Mouse (Mus musculus): ENCODE results near the gene Trim30d. TPM values are rescaled to one million over a fixed set of nuclear protein-coding genes. Genes with fewer than 3 reads are reported as not detected.

The Trim30d gene
- total and polyA plus RNA-seq, 3 experiments, result 0.37 to 0.75 (median 0.62) TPM

- peak; percentile 40 to 48 for DNase-seq
- WGBS, result 40% methylated on average over 3 of the region's 3 CpGs
- intact Hi-C loops (cut with DNase I), result no loop called here
- H3K4me3 ChIP-seq, result peak within 1 kb of the TSS; percentile 12; the same call in 1 of the 2 replicates
- TF ChIP-seq CTCF (IDR thresholded peaks at IDR 0.05), result peak; percentile 67
- TF ChIP-seq EP300 (IDR thresholded peaks at IDR 0.05; ENCODE audit: insufficient read depth, low read depth, low read length), result no peak
- TF ChIP-seq POLR2A (IDR thresholded peaks at IDR 0.05; ENCODE audit: insufficient read depth, low read depth, low read length), result peak; percentile 46; the same call in 1 of the 2 replicates
- peak within 1 kb of the TSS; percentile 66 for H3K27ac ChIP-seq
- H3K4me1 ChIP-seq (ENCODE audit: control insufficient read depth, insufficient read depth, low read length), result peaks cover 2% of the 10 kb centered on the region; the same call in 1 of the 2 replicates
- no peaks in the 10 kb centered on the region for H3K27me3 ChIP-seq (ENCODE audit: control insufficient read depth, insufficient read depth, low read length)
- peak within 1 kb of the TSS; percentile 54 for H3K9ac ChIP-seq (ENCODE audit: low read depth, low read length)
- H3K79me2 ChIP-seq (replicated peaks; ENCODE audit: control insufficient read depth, insufficient read depth, low read length), result no peaks in the 10 kb centered on the region
- H3K36me3 ChIP-seq (ENCODE audit: control insufficient read depth, insufficient read depth, low read length), result no peaks in the 10 kb centered on the region
Measured at GRCm38 (mm10) chr7:104465065-104465744, 42.4 kb downstream of the Trim30d start, which contains the start of gene Trim30a. Gene Trim30a, minus strand, starts transcription at chr7:104465193.

- peaks cover 3% of the 10 kb centered on the region; the same call in 1 of the 2 replicates for H3K36me3 ChIP-seq (ENCODE audit: control insufficient read depth, insufficient read depth, low read length)
- peak overlapping the region; percentile 76 for H3K27ac ChIP-seq
- peak overlapping the region; percentile 38 for H3K4me3 ChIP-seq
- TF ChIP-seq POLR2A (IDR thresholded peaks at IDR 0.05; ENCODE audit: insufficient read depth, low read depth, low read length) (peak; percentile 75), EP300 (IDR thresholded peaks at IDR 0.05; ENCODE audit: insufficient read depth, low read depth, low read length) (peak; percentile 79; the same call in 1 of the 2 replicates), CTCF (IDR thresholded peaks at IDR 0.05) (peak; percentile 69)
- 17% methylated on average over 2 of the region's 2 CpGs for WGBS
- H3K79me2 ChIP-seq (replicated peaks; ENCODE audit: control insufficient read depth, insufficient read depth, low read length), result no peaks in the 10 kb centered on the region
- peak overlapping the region; percentile 57; the same call in 1 of the 2 replicates for H3K9ac ChIP-seq (ENCODE audit: low read depth, low read length)
- peaks cover 10% of the 10 kb centered on the region for H3K4me1 ChIP-seq (ENCODE audit: control insufficient read depth, insufficient read depth, low read length)
- H3K27me3 ChIP-seq (ENCODE audit: control insufficient read depth, insufficient read depth, low read length), result no peaks in the 10 kb centered on the region
- peak; percentile 40 to 57 for DNase-seq
- intact Hi-C loops (cut with DNase I), result loop anchor here (10.0 kb wide), 1 partner anchor 241 kb away; no protein-coding TSS in a partner anchor
Measured at GRCm38 (mm10) chr7:104445961-104446645, 61.5 kb downstream of the Trim30d start.

Other genes starting within 250 kb of the Trim30d start
- 1 to 10 TPM; 2.1 TPM for gene Trim5, start 219.8 kb downstream of the Trim30d start, total RNA-seq (2021)
- 0.41 and 0.50 TPM in 2 replicates for gene Trim5, start 219.8 kb downstream of the Trim30d start, polyA plus RNA-seq (2012; rRNA removed)
- 1 to 10 TPM; 5.8 to 6.3 TPM for gene Trim12a, start 192.4 kb downstream of the Trim30d start, total RNA-seq (2021)
- gene Trim12a, start 192.4 kb downstream of the Trim30d start, polyA plus RNA-seq (2012; rRNA removed), result 2.9 and 4.0 TPM in 2 replicates
- under 1 TPM in 1 of 2 experiments, not detected in 1; 0.39 TPM for gene Trim34b, start 178.4 kb downstream of the Trim30d start, total RNA-seq (2021)
- 2.2 and 3.5 TPM in 2 replicates for gene Trim34b, start 178.4 kb downstream of the Trim30d start, polyA plus RNA-seq (2012; rRNA removed)
- gene Trim12c, start 154.5 kb downstream of the Trim30d start, total RNA-seq (2021), result 1 to 10 TPM; 4.1 to 5.5 TPM
- 2.6 and 4.2 TPM in 2 replicates for gene Trim12c, start 154.5 kb downstream of the Trim30d start, polyA plus RNA-seq (2012; rRNA removed)
- gene Trim30b, start 138.0 kb downstream of the Trim30d start, total RNA-seq (2021), result under 1 TPM; 0.14 to 0.23 TPM
- 0.21 and 0.23 TPM in 2 replicates for gene Trim30b, start 138.0 kb downstream of the Trim30d start, polyA plus RNA-seq (2012; rRNA removed)
- gene Trim30c, start 107.0 kb downstream of the Trim30d start, total RNA-seq (2021), result under 1 TPM; 0.18 to 0.20 TPM
- 0.08 and 0.18 TPM in 2 replicates for gene Trim30c, start 107.0 kb downstream of the Trim30d start, polyA plus RNA-seq (2012; rRNA removed)
- 1 to 10 TPM; 3.5 to 3.6 TPM for gene Trim30a, start 42.7 kb downstream of the Trim30d start, total RNA-seq (2021)
- gene Trim30a, start 42.7 kb downstream of the Trim30d start, polyA plus RNA-seq (2012; rRNA removed), result 2.6 and 5.3 TPM in 2 replicates
- not detected for gene Olfr651, start 42.3 kb upstream of the Trim30d start, total RNA-seq (2021)
- gene Olfr651, start 42.3 kb upstream of the Trim30d start, polyA plus RNA-seq (2012; rRNA removed), result not detected in 2 replicates
- not detected for gene Olfr652, start 53.1 kb upstream of the Trim30d start, total RNA-seq (2021)
- gene Olfr652, start 53.1 kb upstream of the Trim30d start, polyA plus RNA-seq (2012; rRNA removed), result not detected in 2 replicates
- gene Olfr653, start 69.5 kb upstream of the Trim30d start, total RNA-seq (2021), result not detected
- not detected in 2 replicates for gene Olfr653, start 69.5 kb upstream of the Trim30d start, polyA plus RNA-seq (2012; rRNA removed)
- gene Olfr654, start 79.2 kb upstream of the Trim30d start, total RNA-seq (2021), result not detected
- gene Olfr654, start 79.2 kb upstream of the Trim30d start, polyA plus RNA-seq (2012; rRNA removed), result not detected in 2 replicates
- gene Olfr655, start 93.9 kb upstream of the Trim30d start, total RNA-seq (2021), result not detected
- gene Olfr655, start 93.9 kb upstream of the Trim30d start, polyA plus RNA-seq (2012; rRNA removed), result not detected in 2 replicates
- gene Olfr656, start 106.1 kb upstream of the Trim30d start, total RNA-seq (2021), result not detected
- not detected in 2 replicates for gene Olfr656, start 106.1 kb upstream of the Trim30d start, polyA plus RNA-seq (2012; rRNA removed)
- gene Olfr657, start 116.9 kb upstream of the Trim30d start, total RNA-seq (2021), result not detected
- gene Olfr657, start 116.9 kb upstream of the Trim30d start, polyA plus RNA-seq (2012; rRNA removed), result not detected in 2 replicates
- gene Olfr658, start 139.5 kb upstream of the Trim30d start, total RNA-seq (2021), result not detected
- gene Olfr658, start 139.5 kb upstream of the Trim30d start, polyA plus RNA-seq (2012; rRNA removed), result not detected in 2 replicates
- gene Olfr659, start 158.9 kb upstream of the Trim30d start, total RNA-seq (2021), result not detected
- not detected in 2 replicates for gene Olfr659, start 158.9 kb upstream of the Trim30d start, polyA plus RNA-seq (2012; rRNA removed)
- gene Olfr661, start 178.7 kb upstream of the Trim30d start, total RNA-seq (2021), result not detected
- gene Olfr661, start 178.7 kb upstream of the Trim30d start, polyA plus RNA-seq (2012; rRNA removed), result not detected in 2 replicates

All from heart, adult 2 months (tissue).